Mouse (Mus musculus) urinary bladder, postnatal 14 days (tissue): ENCODE measurements at regions not wholly inside any gene's neighbourhood (a gene's known extent, or its start where the extent isn't known, plus 50 kb on each side); places are given as distances from the start of the nearest gene placed in this dataset.

ENCODE experiments used
- DNase-seq: peaks from one replicate; pipeline ENCODE4 v3.0.0; 2021; ENCODE audit warnings: low spot score

DNA sequence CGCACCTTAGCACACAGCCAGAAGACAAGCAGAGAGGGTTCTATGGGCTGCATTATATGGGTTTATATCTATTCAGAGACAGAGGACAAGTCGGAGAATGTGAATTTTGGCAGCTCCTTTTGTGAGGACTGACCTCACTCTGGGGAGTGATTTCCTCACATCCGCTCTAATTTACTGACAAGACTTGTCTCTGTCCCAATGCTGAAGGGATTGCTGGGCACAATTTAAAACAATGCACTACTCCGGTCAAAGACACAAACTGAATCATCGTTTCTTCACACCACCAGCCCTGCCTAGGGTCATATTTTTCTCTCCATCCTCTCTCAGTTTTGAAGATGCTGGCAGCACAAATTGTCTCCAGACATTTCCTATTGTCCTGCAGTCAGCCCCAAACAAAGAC lies 438.2 kb upstream of the Gm10131 start:
- DNase-seq = no peak

DNA sequence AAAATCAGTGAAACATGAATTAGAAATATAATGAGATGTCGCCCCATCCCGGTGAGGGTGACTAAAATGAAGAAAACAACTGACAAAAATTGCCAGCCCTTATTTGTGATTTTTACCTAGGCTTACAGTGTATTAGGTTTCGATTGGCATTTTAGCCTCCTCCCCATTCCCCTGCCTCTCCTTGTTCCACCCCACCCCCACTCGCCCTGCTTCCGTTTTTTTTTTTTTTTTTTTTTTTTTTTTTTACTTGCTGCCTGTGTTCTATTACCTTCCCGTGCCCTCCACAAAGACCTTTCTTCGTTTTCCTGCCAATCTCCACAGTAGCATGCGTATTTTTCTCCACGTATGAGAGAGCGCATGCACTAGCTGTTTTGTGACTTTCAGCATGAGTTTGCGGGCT lies 435.3 kb upstream of the Gm10131 start:
- no peak for DNase-seq

DNA sequence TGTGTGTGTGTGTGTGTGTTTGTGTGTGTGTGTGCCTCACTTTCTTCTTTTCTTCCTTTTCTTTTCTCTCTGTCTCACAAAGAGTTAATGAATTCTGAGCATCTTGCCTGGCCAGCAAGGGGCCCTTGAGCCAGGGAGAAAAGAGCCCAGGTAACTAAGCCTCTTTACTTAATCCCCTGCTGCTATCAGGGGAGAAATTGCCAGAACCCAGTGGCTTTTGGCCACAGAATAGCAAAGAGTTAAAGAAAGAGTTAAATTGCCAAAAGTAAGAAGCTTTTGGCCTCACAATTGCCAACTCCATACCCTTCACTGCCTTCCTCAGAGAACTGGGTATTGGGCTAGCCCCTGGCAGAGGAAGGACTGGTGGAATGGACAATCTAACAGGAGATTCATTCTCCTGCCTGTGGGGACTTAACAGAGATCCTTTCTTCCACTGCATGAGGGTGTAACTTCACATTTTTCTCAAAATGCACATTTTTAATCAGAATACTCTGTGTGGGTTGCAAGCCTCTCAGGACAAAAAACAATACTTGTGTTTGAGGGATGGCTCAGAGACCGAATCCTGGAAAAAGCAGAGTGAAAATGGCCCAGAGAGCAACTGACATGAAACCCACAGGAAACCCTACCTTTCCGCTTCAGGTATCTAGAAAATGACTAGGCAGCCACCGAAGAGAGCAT lies 431.0 kb upstream of the Gm10131 start:
- DNase-seq = no peak

DNA sequence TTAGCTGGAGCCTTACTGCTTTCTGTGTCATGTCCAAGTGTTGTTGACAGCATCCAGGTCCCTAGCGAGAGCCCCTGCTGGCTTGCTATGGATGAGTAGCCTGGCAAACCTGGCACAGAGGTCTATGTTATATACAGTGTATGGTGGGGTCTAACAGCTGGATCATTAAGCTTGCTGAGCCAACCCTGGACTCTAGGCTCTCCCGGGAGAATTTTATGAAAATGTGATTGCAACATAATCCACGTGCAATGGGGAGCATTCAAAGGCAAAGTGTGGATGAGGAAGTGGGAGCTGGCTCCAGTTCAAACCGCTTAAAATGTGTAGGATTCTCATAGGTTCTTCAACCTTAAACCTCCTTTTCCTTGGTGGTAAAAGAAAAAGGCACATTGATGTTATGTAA lies 427.7 kb upstream of the Gm10131 start:
- no peak for DNase-seq

DNA sequence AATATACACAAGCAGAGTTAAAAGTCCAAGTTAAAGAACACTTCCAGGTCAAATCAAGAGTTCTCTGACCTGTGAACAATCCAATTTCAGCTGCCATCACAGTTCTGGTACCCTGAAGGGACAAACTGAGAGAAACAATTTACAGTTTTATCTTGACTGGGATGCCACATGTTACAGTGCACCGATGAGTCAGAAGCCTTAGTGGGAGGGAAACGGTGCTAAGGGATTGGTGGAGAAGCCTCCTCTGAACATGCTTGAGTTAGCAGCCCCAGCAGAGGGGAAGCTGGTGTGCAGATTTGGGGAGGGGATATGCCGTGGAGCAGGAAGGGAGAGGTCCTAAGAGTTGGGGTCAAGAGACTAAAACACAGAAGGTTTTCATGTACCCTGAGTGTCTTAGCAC lies 423.9 kb upstream of the Gm10131 start:
- DNase-seq = no peak

DNA sequence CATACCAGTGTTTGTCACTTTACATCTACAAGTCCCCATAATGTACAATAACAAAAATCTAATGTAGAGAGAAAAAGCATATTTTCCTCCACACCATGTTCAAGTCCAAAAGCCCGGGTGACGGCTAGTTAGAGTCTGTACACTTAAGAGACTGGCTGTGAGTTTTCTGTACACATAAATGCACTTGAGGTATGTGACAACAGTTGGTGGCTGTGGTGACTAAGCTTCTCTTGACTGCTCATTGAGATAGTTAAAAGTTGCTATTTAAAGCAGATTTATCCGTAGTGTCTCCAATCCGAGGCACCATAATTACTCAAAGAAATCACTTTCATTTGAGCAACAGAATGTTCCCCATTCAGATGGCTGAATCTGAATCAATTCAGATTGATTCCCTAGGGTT lies 421.9 kb upstream of the Gm10131 start:
- no peak for DNase-seq

DNA sequence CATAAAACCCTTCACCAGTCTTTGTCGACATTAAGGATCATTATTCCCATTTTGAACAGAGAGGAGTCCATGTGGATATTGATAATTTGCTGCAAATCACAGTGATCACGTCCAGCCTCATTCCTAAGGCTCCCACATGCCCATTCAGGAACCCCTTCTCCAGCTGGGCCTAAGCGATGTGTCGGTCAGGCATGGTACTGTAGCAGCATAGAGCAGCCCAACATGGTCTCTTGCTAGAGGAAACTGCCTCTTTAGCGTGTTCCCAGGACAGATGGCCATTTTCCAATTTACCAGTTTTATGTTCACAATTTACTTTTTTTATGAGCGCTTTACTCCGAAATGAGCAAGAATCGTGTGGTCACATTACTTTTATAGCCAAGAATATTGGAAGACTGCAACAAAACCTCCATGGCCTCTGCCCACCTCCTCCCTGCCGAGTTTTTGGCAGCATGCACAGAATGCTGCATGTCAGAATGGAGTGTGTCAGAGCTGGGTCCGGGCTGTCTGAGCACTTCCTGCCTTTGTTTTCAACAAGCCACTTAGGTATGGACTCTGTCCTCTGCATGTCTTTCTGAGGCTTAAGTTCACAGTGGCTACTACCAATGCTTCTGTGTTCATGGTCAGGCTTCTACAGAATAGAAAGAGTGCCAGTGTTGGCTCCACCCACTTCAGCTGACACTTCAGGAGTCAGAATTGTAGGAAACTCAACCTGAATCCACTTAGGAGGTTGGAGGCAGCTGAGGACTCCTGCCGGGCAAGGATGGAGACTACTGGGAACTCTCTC lies 419.6 kb upstream of the Gm10131 start:
- no peak for DNase-seq

DNA sequence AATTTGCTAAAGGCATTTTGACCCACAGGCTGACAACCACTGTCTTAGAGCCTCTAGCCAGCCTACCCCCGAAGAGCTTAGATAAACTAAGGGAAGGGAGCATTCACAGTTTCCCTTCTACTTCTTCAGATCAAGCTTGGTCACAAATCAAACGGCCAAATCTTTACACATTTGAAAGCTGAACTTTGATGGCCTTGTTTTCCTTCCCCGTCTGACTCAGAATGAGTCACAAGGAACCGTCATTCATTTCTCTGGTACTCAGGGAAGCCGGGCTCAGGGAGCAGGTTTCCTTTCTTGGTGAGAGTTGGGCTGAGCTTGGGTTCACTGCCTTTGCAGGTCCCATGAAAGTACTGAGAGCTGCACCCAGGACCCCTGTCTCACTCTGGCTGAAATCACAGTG lies 418.5 kb upstream of the Gm10131 start:
- DNase-seq = peak; percentile 60

DNA sequence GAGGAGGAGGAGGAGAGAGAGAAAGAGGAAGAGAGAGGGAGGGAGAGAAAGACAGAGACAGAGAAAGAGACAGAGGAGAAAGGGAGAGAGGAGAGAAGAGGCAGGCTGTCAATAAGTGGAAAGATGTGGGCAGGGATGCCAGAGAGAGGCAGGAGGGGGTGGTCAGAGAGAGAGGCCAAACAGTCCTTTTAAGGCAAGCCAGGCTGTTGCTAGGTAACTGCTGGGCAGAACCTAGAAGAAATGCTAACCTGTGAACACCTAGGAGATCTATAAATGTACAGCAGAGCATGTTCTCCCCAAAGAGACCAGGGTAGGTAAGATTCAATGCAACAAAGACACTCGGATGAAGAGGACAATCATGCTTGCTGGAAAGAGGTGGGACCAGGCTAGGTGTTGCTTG lies 417.9 kb upstream of the Gm10131 start:
- no peak for DNase-seq

DNA sequence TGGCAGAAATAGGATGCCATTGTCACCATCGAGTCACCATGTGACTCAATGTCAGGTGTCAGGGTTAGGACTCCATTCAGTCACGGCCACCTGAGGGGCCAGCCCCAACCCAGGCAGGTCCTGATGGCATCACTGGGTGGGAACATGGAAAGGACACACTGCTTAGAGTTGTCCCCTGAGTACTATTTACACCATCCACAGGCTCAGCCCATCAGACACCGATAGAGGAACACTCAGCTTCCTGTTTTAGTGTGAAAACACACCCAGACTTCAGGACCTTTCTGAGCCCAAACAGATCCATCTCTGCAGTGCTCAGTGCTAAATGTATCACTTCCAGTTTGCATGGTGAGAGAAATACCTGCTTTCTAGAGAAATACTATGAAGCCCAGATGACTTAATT lies 416.7 kb upstream of the Gm10131 start:
- DNase-seq = no peak

DNA sequence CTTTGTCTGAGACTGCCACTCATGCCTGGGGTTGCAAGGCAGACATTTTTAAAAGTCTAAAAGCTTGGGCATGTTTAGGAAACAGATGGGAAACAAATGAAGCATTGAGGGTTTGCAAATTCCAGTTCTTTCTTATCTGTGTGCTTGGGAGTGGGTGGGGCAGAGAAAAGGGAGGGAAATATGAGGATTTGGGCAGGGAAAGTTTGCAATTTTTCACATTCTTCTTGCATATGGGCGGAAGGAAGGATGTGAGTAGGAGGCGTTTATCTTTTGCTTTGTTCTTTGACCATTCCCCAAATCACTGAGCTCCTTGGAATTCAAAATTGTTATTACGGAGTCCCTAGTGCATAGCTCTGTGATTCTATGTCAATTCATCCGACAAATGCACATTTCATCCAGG lies 413.7 kb upstream of the Gm10131 start:
- no peak for DNase-seq

DNA sequence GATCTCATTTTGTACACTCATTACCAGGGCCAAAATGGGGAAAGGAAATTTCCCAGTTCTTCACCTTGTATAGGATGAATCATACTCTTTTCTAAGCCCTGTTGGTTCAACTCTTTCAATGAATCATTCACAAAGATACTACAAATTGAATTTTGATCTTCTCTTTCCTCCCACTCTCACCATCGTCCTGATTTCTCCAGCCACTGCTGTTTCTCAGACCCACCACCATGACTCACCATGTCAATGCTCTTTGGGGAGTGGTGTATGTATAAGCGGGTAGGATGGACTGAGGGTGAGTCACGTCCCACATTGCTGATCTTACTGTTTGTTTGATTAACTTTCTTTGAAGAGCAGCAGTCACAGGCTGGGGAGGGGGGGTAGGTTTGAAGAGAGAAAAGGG lies 412.3 kb upstream of the Gm10131 start:
- peak; percentile 38 for DNase-seq

DNA sequence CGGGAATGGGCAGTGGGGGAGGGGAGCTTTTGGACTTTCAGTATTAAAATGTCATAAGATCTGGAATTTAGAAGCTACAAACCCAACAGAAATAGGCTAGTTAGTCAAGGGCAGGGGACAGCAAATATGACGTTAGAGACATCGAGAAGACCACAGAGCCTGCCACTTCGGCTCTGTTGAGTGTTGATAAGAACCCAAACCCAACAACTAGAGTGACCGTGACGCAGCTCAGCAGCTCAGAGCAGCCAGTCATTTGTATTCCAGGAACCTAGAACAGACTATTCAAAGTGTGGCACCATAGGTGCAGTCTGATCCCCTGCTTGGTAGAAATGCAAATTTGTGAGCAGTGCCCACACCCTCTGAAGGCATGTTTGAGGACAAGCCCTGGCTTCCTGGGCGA lies 409.8 kb upstream of the Gm10131 start:
- no peak for DNase-seq

DNA sequence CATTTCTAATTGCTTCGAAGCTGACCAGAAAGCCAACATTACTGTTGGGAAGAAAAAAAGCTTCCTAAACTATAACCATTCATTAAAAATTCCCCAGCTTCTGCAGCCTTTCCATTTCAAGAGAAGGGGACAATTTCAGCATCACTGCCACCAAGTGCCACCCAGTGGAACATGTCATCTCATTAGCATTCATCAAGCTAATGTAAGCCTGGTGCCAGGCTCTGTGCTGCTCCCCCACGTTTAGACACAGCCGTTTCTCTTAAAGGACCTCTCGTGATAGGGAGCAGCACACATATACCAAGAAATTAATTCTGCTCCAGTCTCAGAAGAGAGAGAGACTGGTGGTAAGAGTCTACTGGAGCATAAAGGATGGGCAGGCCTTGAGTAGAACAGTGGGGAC lies 409.1 kb upstream of the Gm10131 start:
- DNase-seq = no peak

DNA sequence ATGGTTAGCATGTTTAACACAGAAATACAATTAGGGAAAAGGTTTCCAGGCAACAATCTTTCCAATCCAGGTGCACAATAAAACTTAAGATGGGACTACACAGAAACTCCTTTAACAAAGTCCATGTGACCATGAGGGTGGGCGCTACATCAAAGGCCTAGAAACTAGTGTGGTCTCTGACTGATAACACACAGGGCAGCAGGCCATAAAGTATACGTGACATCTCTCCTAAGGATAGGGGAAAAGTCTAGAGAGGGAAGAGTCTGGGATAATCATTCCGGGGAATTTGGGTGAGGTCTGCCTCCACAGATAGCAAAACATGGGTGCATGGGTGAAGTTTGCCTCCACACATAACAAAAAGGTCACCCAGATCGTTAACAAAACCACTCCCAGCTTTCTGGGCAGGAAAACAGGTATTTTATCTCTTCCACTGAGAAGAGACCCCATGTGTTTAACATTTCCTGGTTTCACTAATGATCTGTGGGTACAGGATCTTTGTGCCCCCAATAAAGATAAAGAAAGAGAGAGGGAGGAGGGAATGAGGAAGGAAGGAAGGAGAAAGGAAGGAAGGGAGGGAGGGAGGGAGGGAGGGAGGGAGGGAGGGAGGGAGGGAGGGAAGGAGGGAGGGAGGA lies 402.0 kb upstream of the Gm10131 start:
- DNase-seq = no peak

DNA sequence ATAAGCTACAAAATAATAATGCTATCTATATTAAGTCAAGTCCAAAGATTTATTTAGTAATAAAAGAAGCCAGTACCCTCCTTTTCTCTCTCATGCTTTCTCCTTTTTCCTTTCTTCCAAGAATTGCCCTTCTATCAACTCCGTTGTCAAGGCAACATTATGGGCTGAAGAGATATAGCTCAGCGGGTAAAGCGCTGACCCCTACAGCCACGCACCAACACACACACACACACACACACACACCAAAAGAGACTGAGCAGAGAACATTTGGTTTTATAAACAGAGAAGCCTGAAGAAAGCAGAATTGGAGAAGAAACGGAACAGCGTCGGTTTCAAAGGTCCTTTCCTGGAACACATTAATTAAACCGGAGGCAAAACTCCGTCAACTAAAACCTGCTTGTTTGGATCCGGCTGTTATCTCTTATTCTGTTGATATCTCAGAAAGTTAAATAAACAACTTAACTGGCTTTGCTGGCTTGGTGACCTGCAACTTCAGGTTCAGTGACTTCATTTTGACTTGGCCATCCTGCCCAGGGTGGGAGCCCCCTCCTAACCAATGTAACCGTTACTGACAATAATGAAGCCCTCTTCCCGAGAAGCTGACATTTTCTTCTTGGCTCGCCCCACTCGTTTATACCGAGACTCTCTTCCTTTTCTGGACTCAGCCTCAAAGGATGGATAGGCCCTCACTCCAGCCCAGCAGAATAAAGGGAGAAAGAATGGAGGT lies 394.5 kb upstream of the Gm10131 start:
- peak; percentile 17 for DNase-seq

DNA sequence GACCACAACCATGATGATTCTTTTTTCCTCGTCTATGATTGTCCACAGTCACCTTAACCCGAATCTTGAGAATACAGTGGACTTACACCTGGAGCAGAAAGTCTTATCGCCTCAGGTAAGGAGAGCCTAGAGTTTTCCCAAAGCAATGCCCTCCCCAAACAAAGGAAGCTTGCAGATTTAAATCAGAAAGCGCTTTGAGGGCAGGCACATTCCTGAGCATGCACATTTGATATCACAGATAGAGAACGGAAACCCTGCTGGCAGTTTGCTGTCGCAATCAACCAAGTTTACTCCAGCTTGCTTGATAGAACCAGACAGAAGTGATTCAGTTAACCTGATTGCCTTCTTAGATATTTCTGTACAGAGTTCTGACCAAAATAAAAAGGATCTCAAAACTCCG lies 393.6 kb upstream of the Gm10131 start:
- no peak for DNase-seq

DNA sequence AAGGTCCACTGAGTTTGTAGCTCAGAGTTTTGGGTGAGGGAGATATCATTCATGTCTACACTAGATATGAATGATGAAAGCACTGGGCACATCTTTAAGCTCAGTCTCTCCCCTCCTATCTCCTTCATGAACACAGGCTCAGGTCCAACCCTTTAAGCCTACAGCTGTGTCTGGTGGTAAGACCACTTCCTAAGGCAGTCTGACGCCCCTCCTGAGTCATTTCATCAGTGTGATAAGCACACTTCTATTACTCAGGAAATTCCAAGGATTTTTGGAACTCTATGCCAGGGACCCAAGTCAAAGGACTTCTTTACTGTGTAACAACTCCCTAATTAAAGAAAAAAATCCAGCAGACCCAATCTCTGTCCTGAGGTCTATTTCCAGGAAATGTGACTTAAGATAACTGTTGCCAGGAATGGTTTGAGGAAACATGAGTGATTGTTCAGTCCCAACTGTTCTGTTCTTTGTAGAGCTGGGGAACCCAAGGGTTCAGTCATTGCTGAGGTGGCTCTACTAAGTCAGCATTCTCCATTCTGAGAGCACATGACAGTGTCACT lies 391.1 kb upstream of the Gm10131 start:
- DNase-seq = no peak

DNA sequence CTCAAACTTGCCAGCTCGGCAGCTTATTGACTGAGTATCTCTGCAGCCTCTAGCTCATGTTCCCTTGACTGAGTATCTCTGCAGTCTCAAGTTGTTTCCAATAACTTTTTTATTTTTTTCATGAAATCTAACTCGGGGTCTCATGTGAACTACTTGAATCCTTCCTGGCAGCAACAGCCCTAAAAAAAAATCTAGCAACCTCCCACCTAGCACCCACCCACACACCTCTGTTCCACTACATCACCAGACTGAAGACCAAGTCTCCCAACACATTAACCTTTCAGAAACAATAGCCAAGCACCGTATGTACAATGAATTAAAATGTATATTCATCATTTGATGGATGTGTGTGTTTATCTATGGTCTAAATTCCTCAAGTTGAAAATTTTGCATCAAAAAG lies 387.7 kb upstream of the Gm10131 start:
- DNase-seq = no peak

DNA sequence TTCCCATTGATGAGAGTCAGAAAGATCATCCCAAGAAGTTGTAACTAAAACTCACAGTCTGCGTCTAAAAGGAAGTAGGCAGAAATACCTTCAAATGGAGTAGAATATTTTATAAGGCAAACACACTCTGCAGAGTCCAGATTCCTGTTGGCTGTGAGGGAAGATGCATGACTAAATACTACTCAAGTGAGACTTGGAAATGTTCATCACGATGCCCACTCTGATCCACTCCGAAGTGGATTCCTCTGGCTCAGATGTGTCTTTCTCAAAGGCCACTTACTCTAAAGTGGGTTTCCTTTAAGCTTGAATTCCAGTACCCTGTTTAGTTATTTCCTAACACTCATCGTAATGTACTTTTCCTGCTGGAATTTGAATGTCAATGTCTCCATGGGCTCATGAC lies 385.2 kb upstream of the Gm10131 start:
- DNase-seq = no peak

DNA sequence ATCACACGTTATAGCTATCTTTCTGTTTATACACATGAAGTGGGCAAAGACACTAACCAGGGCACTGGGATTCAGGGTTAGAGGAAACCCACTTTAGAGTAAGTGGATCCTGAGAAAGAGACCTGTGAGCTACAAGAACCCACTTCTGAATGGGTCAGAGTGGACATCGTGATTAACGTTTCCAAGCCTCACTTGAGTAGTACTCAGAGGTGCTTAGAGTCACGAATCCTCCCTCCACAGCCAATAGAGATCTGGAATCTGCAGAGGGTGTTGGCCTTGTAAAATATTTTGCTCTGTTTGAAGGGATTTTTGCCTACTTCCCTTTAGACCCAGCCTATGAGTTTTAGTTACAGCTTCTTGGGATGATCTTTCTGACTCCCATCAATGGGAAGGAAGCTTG lies 384.4 kb upstream of the Gm10131 start:
- DNase-seq = no peak

DNA sequence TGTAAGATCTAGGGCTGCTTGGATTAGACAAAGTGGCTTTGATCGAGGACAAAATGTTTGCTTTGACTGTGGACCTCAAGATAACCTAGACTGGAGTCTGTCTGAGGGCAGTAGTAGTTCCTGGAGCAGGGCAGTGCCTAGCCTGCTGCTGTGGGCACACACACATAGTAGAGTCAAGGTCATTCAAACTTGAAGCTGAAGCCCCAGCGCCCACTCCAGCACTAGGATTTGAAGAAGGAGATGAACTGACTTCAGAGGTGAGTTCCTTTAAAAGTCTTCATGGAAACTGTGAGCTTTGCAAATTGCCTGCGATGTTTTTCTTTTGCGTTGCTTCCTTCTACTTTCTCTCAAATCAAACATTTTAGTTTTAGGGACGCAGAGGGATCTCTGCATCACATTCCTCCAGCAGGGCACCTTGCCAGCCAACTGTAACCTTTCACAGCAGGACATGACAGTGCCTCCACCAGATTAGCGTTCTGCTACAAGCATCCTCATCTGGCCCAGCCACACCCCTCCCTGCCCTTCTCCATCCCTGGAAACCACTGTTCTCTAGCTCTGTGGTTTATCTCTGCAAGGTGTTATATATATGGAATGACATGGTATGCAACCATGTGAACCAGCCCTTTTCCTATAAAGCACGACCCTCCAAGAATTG lies 377.3 kb upstream of the Gm10131 start:
- no peak for DNase-seq
